Mouse (Mus musculus) CH12.LX (cell line): ENCODE data around the gene Chrnb1.

Source experiments
- CTCF ChIP-seq, 2 experiments: IDR thresholded peaks in 1 of 2; conservative IDR thresholded peaks in 1 of 2; 2 replicates each; pipeline ENCODE4 v1.5.1; 2011 to 2012; ENCODE audit warnings: low read depth in 2 of 2, low read length in 2 of 2, improper control_type of control experiment in 1 of 2, inconsistent platforms in 1 of 2, mild to moderate bottlenecking in 1 of 2, moderate library complexity in 1 of 2
- MAZ ChIP-seq: IDR thresholded peaks from 2 replicates; pipeline ENCODE4 v1.6.1; 2012; ENCODE audit warnings: low read depth, mild to moderate bottlenecking, inconsistent platforms, low read length, improper control_type of control experiment, moderate library complexity

DNA sequence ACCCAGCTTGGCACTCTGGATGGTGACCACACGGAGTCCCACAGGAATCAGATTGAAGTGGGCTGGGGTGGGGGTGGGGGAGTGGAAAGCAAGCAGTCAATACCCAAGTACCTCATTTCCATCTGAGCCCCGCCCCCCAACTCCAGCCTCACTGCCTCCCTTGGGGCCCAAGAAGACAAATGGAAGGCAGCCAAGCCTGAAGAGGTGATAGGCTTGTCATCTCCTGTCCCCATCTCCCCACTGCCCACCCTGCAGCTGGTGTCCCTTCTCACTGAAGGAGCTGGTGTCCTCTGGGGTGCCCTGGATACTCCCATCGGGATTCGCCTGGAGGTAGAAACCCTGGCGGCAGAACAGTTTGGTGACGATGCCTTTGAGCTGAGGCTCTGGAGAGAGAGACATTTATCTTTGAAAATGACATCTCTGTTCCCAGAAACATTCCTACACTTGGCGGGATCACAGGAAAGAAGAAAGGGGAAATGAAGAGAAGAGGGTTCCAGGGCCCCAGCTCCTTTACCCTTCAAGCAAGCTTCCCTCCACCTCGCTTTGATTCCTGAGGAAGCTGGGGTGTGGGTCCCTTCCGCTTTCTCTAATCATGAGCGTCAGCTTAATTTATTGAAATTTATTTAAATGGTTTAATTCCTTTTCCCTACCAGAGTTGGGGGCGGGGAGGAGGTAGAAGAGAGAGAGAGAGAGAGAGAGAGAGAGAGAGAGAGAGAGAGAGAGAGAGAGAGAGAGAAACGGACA lies 3.8 kb upstream of the Chrnb1 start:
- TF ChIP-seq CTCF (conservative IDR thresholded peaks at IDR 0.05 in 1 of 2, IDR thresholded peaks at IDR 0.05 in 1 of 2; ENCODE audit: low read depth in 2 of 2, low read length in 2 of 2) (no peak), MAZ (peak; percentile 61; the same call in 1 of the 2 replicates)
